Mouse (Mus musculus) thymus, adult 2 months (tissue): Measurements from ENCODE around the gene Myrf.

Experiments used
- CTCF ChIP-seq: fragments of 200-500 bp; IDR thresholded peaks from 2 replicates; pipeline ENCODE4 v1.5.1; 2012; ENCODE audit warnings: mild to moderate bottlenecking, control low read depth, low read length, moderate library complexity, borderline replicate concordance; ENCODE audit not compliant: control insufficient read depth, poor library complexity, insufficient read depth; ENCODE audit errors: extremely low read depth
- POLR2A ChIP-seq: fragments of 200-500 bp; IDR thresholded peaks from 2 replicates; pipeline ENCODE4 v1.6.1; 2012; ENCODE audit warnings: mild to moderate bottlenecking, low read length, control low read depth, moderate library complexity; ENCODE audit not compliant: control insufficient read depth, poor library complexity, insufficient read depth; ENCODE audit errors: extremely low read depth

DNA sequence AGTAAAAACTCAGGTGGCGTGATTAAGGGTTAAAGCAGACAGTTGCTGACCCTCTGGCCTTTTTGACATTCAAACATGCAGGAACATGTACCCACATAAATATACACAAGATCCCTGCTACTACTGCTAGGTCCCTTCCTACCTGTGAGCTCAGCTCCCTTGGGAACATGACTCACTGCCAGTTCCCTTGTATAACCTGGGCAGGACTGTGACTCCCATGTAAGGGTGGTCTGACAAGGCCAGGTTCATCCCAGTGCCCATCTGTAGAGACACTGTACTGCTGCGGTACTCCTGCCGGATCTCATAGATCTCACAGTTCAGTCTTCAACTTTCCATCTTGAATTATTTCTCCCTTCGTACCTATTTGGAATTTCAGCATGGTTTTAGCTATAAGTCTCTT lies 43.4 kb downstream of the Myrf start:
- TF ChIP-seq POLR2A (no peak), CTCF (no peak)
